Mouse (Mus musculus) common myeloid progenitor, adult 5-6 weeks (primary cell): ENCODE results near the gene Kdelr2. TPM values are rescaled to one million over a fixed set of nuclear protein-coding genes. Genes with fewer than 3 reads are reported as not detected.

Source experiments
- ATAC-seq: replicated peaks from 2 replicates; pipeline ENCODE4 v1.8.0; 2016; ENCODE audit warnings: low read depth, mild to moderate bottlenecking, moderate TSS enrichment, inconsistent platforms; ENCODE audit not compliant: poor library complexity, severe bottlenecking
- total RNA-seq: library from RNA; stranded (forward); fragments of 200-1000, 187-1606 nt; gene quantifications from 2 replicates; pipeline ENCODE4 v1.2.3, GENCODE M21; 2017

Kdelr2 gene
- total RNA-seq, 1 experiment from 2014 or later, result 75.4 TPM

GRCm38 (mm10) chr5:143395649-143396048 is 8.0 kb upstream of the Kdelr2 start:
- ATAC-seq, result peak; percentile 62

GRCm38 (mm10) chr5:143400501-143400900 is 3.1 kb upstream of the Kdelr2 start:
- ATAC-seq, result no peak

GRCm38 (mm10) chr5:143401556-143401955 is 2.1 kb upstream of the Kdelr2 start:
- no peak for ATAC-seq

GRCm38 (mm10) chr5:143404148-143404930 is 701 bp downstream of the Kdelr2 start:
- peak; percentile 7; the same call in 1 of the 2 replicates for ATAC-seq

GRCm38 (mm10) chr5:143405200-143405599 is 1.6 kb downstream of the Kdelr2 start:
- ATAC-seq, result no peak

GRCm38 (mm10) chr5:143406548-143406947 is 2.9 kb downstream of the Kdelr2 start:
- no peak for ATAC-seq

- ATAC-seq, result peak; percentile 93
Observed at GRCm38 (mm10) chr5:143409239-143409638, 5.6 kb downstream of the Kdelr2 start.

- no peak for ATAC-seq
Observed at GRCm38 (mm10) chr5:143410841-143411395, 7.3 kb downstream of the Kdelr2 start.

GRCm38 (mm10) chr5:143421484-143421883 is 17.8 kb downstream of the Kdelr2 start:
- no peak for ATAC-seq

GRCm38 (mm10) chr5:143422990-143423389 is 19.4 kb downstream of the Kdelr2 start:
- no peak for ATAC-seq

GRCm38 (mm10) chr5:143423899-143424519 is 20.4 kb downstream of the Kdelr2 start:
- peak; percentile 98 for ATAC-seq

- peak; percentile 97 for ATAC-seq
Observed at GRCm38 (mm10) chr5:143434421-143434820, 30.8 kb downstream of the Kdelr2 start.

- no peak for ATAC-seq
Observed at GRCm38 (mm10) chr5:143441298-143441697, 37.7 kb downstream of the Kdelr2 start.

- no peak for ATAC-seq
Observed at GRCm38 (mm10) chr5:143441753-143442152, 38.1 kb downstream of the Kdelr2 start.

- ATAC-seq, result no peak
Observed at GRCm38 (mm10) chr5:143463671-143464070, 60.0 kb downstream of the Kdelr2 start.

- ATAC-seq, result peak; percentile 89
Observed at GRCm38 (mm10) chr5:143464100-143464756, 60.6 kb downstream of the Kdelr2 start, which contains the start of gene Daglb. Gene Daglb (plus strand): TSS chr5:143464584.

- peak; percentile 33 for ATAC-seq
Observed at GRCm38 (mm10) chr5:143464757-143465118, 61.1 kb downstream of the Kdelr2 start.

GRCm38 (mm10) chr5:143465156-143466085 is 61.8 kb downstream of the Kdelr2 start:
- ATAC-seq, result no peak

GRCm38 (mm10) chr5:143466891-143467669 is 63.4 kb downstream of the Kdelr2 start:
- ATAC-seq, result no peak
